Mouse (Mus musculus) forebrain, embryonic 12.5 days (tissue): ENCODE results near the gene Mtmr2. TPM values are rescaled to one million over a fixed set of nuclear protein-coding genes. Genes with fewer than 3 reads are reported as not detected.
"Not testable (repeated sequence)": the region's sequence is repeated elsewhere in the genome, so short reads cannot be mapped to it uniquely, and the experiment has no call there.

Source experiments
- ATAC-seq: fragments of 200-750 bp; cut with Nextera tagmentation; 2 replicates; pipeline ENCODE4 v1.8.0; 2017; ENCODE audit warnings: moderate TSS enrichment; ENCODE audit not compliant: low FRiP score
- H3K27ac ChIP-seq: fragments of 300-500 bp; sonication (generic); 2 replicates; pipeline ENCODE4 v1.5.1; 2016; ENCODE audit warnings: mild to moderate bottlenecking
- H3K27me3 ChIP-seq: fragments of 300-500 bp; sonication (generic); 2 replicates; pipeline ENCODE4 v1.6.1; 2016; ENCODE audit warnings: mild to moderate bottlenecking
- H3K36me3 ChIP-seq: fragments of 300-500 bp; sonication (generic); replicated peaks from 2 replicates; pipeline ENCODE4 v1.6.1; 2016; ENCODE audit warnings: mild to moderate bottlenecking
- H3K4me1 ChIP-seq: fragments of 300-500 bp; sonication (generic); 2 replicates; pipeline ENCODE4 v1.6.1; 2016
- H3K4me2 ChIP-seq: fragments of 300-500 bp; sonication (generic); 2 replicates; pipeline ENCODE4 v1.6.1; 2016; ENCODE audit warnings: mild to moderate bottlenecking, moderate library complexity
- H3K4me3 ChIP-seq: fragments of 300-500 bp; sonication (generic); replicated peaks from 2 replicates; pipeline ENCODE4 v1.5.1; 2016; ENCODE audit warnings: mild to moderate bottlenecking
- H3K9ac ChIP-seq: fragments of 300-500 bp; sonication (generic); 2 replicates; pipeline ENCODE4 v1.6.1; 2016; ENCODE audit warnings: mild to moderate bottlenecking
- H3K9me3 ChIP-seq: fragments of 300-500 bp; sonication (generic); 2 replicates; pipeline ENCODE4 v1.6.1; 2016
- WGBS: fragments of 180-500 bp; shearing (Covaris S2); methylation state at CpG from one replicate; pipeline ENCODE4 v1.1.7; 2016; 5-methylcytosine and 5-hydroxymethylcytosine counted together
- polyA plus RNA-seq: library from polyadenylated mRNA; unstranded; fragments of >200 nt; fragmentation: Nextera tagmentation; extraction: Ambion mirVana; gene quantifications from 2 replicates; pipeline ENCODE4 v1.2.1, GENCODE M21; 2016

The Mtmr2 gene
- 70.0 and 72.3 TPM in 2 replicates for polyA plus RNA-seq

DNA sequence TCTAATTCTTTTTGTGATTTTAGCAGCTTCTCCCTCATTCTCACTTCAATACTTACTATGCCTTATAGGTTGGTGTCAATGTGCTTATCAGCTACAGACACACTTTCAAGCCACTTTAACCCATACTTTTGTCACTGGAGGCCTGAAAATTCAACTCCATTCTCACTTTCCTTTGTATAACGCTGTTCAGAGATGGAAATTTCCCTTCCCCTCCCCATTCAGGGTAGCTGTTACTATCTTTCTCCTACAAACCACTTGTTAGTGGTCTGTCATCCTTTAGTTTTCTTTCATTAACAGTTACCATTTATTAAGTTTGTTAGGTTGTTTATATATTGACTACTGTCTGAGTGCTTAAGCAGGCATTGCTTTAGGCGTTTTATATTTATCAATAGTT is at the start of gene Mtmr2:
Mtmr2 (plus strand) TSS at position 7 of the 394 bp plus-strand sequence.
- ATAC-seq = no peak
- H3K4me3 ChIP-seq = peak within 1 kb of the TSS; percentile 96

DNA sequence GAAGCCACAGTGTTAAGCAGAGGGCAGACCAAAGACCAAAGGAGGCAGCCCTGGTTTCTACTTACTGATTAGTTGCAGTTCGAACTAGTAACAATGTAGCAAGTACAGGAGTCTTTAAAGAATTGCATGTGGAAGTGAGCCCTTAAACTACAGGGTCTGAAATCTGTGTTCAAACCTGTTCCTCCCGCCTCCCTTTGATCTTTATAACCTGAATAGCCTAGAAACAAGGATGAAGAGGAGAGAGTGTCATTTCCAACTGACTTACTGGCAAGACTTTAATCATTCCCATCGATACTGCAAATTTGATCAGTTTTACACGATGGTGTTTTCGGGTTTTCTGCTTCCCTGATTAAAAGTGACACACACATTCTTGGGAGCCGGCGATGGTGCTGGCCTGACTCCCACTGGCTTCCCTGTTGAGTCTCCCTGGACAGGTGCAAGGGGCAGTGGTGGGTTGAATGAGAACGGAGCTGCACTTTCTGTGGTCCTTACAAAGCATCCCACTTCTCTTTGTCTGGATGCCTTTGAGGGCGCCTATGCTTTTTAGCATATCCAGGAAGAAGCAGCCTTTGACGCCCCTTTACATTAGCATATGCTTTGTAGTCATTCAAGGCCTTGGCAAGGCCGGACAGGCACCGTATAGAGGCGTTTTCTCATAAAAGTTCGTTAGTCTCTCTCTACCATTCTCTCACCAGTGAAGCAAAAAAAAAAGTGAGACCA is 49.0 kb upstream of the Mtmr2 start:
- ATAC-seq = peak; percentile 70; the same call in 1 of the 2 replicates
- 13% methylated on average over 14 of the region's 14 CpGs for WGBS
- Histone ChIP-seq H3K4me1 (peaks cover 26% of the 10 kb centered on the region), H3K9me3 (no peaks in the 10 kb centered on the region), H3K4me3 (no peak overlapping the region), H3K27ac (peak overlapping the region; percentile 78), H3K27me3 (no peaks in the 10 kb centered on the region), H3K4me2 (peak overlapping the region; percentile 34), H3K36me3 (peaks cover 19% of the 10 kb centered on the region), H3K9ac (no peak overlapping the region)

More for the DNA sequence above, at the start of gene Mtmr2:
- H3K27ac ChIP-seq = peak within 1 kb of the TSS; percentile 93
- peak within 1 kb of the TSS; percentile 63 for H3K4me2 ChIP-seq
- H3K4me1 ChIP-seq = peaks cover 13% of the 10 kb centered on the region
- peak within 1 kb of the TSS; percentile 96 for H3K9ac ChIP-seq
- no peaks in the 10 kb centered on the region for H3K36me3 ChIP-seq
- WGBS = 51% methylated on average over 2 of the region's 2 CpGs
- H3K9me3 ChIP-seq = no peaks in the 10 kb centered on the region
- no peaks in the 10 kb centered on the region for H3K27me3 ChIP-seq

DNA sequence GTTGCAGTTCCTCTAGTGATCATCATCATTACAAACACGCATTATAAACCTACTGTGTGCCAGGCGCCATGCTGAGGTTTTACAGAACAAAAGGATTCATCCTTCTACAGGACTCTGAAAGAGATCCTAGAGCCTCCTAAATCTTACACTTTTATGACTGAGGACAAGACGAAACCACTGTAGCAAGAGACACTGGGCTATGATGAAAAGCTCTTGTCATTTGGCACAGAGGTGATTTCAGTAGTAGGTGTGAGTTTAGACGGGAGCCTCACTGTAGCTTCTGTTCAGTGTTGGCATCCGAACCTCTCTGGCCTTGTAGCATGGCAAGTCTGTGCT is 48.5 kb upstream of the Mtmr2 start:
- peak; percentile 48; the same call in 1 of the 2 replicates for ATAC-seq
- no peak overlapping the region for H3K4me3 ChIP-seq
- H3K36me3 ChIP-seq = peaks cover 19% of the 10 kb centered on the region
- no peaks in the 10 kb centered on the region for H3K27me3 ChIP-seq
- no peak overlapping the region for H3K9ac ChIP-seq
- H3K4me2 ChIP-seq = no peak overlapping the region
- peaks cover 26% of the 10 kb centered on the region for H3K4me1 ChIP-seq
- H3K9me3 ChIP-seq = no peaks in the 10 kb centered on the region
- H3K27ac ChIP-seq = peak overlapping the region; percentile 78; the same call in 1 of the 2 replicates
- WGBS = 44% methylated on average over 5 of the region's 5 CpGs

DNA sequence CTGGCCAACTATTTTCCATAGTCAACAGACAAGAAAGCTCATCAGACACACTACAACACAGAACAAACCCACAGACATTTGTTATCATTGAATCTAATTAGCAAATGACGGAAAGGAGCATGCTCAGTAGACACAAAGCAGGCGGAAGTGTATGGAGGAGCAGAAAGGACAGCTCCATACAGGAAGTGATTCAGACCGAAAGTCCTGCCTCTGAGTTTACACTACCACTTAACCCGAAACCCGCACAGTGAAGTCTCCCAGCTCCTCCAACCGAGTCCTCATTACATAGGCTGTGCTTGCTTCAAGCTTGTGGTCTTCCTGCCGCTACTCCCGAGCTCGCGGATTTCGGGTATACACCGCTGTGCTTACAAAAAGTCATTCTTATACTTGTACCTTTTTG is 46.4 kb upstream of the Mtmr2 start:
- ATAC-seq = no peak
- Histone ChIP-seq H3K9me3 (no peaks in the 10 kb centered on the region), H3K4me2 (no peak overlapping the region), H3K36me3 (peaks cover 29% of the 10 kb centered on the region), H3K27me3 (no peaks in the 10 kb centered on the region), H3K9ac (no peak overlapping the region), H3K4me1 (peaks cover 26% of the 10 kb centered on the region), H3K27ac (no peak overlapping the region), H3K4me3 (no peak overlapping the region)
- WGBS = 92% methylated on average over 12 of the region's 12 CpGs

DNA sequence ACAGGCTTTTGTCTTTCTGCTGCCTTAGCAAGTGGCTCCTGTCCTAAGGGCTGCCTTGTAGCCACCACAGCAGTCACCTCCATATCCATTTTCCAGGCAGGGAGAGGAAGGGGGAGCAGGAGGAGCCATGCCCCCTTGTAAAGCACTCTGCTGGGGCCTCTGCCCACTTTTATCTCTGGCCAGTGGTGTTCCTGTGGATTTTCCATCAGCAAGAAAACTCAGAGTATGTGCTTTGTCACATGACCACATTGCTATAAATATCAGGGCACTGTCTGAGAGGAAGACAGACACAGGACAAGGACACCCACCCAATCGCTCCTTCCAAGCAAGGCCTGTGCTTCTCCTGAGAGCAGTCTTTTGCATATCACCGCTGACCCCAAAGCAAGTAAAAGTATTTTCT is 45.1 kb upstream of the Mtmr2 start:
- no peak overlapping the region for H3K4me3 ChIP-seq
- 93% methylated on average over 2 of the region's 2 CpGs for WGBS
- H3K4me1 ChIP-seq = peaks cover 16% of the 10 kb centered on the region
- H3K36me3 ChIP-seq = peaks cover 29% of the 10 kb centered on the region
- H3K4me2 ChIP-seq = no peak overlapping the region
- no peaks in the 10 kb centered on the region for H3K27me3 ChIP-seq
- no peaks in the 10 kb centered on the region for H3K9me3 ChIP-seq
- no peak overlapping the region for H3K27ac ChIP-seq
- no peak for ATAC-seq
- H3K9ac ChIP-seq = no peak overlapping the region

DNA sequence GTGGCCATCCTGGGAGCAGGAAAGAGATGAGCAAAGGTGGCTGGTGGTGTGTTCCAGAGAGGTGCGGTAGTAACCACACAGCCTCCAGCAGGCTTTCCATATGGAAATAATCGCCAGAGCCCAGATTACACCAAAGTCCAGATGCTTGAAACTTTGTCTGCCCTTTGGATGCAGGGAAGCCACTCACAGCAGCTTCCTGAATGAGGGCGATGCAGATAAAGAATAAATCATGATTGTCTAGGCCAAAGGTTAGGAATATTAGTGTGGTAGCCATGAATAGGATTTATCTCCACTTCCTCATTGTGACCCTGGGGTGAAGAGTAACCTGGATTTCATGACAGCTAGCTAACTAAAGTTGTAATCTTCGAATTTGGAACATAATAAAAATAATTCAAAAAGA is 43.3 kb upstream of the Mtmr2 start:
- no peak for ATAC-seq
- WGBS = 87% methylated on average over 4 of the region's 4 CpGs
- H3K9me3 ChIP-seq = no peaks in the 10 kb centered on the region
- no peaks in the 10 kb centered on the region for H3K27me3 ChIP-seq
- H3K27ac ChIP-seq = no peak overlapping the region
- no peak overlapping the region for H3K4me2 ChIP-seq
- H3K4me1 ChIP-seq = peaks cover under 1% of the 10 kb centered on the region
- no peak overlapping the region for H3K4me3 ChIP-seq
- no peak overlapping the region for H3K9ac ChIP-seq
- peaks cover 29% of the 10 kb centered on the region for H3K36me3 ChIP-seq

DNA sequence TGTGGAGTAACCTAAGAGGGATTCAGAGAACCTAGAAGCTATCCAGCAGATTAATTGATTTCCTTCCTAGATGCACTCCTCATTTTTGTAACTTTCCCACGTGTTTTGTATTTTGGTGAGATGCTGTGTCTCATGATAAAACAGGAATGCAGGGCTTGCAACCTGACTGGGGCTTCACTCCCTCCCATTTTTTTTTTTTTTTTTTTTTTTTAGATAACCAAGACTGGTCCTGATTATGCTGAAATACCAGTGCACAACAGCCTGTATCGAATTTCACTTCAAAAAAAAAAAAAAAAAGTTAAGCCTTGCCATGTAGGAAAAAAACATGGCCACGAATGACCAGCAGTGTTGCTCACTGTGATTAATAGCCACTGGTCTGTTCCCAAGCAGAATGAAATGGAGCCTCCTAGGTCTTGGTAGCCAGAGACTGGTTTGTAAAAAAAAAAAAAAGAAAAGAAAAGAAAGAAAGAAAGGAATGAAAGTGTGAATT is 41.1 kb upstream of the Mtmr2 start:
- no peak for ATAC-seq
- 40% methylated on average over 3 of the region's 3 CpGs for WGBS
- peaks cover 26% of the 10 kb centered on the region for H3K36me3 ChIP-seq
- no peak overlapping the region for H3K4me2 ChIP-seq
- H3K9ac ChIP-seq = no peak overlapping the region
- no peak overlapping the region for H3K27ac ChIP-seq
- H3K4me1 ChIP-seq = no peaks in the 10 kb centered on the region
- H3K9me3 ChIP-seq = no peaks in the 10 kb centered on the region
- no peak overlapping the region for H3K4me3 ChIP-seq
- no peaks in the 10 kb centered on the region for H3K27me3 ChIP-seq

DNA sequence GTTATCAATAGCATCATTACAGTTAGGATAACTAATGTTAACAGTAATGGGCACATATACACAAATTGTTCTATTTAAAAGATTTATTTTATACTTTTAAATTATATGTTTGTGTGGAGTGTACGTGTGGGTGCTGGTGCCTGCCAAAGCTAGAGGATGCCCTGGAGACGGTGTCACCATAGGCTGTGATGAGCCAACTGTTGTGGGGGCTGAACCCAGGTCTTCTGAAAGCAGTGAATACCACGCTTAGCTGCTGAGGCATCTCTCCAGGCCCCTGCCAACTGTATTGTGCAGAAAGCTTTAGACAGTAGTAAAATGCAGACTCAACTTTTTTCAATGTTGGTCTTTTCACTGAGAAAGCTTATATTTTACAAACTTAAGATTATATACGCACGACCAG is 38.8 kb upstream of the Mtmr2 start:
- H3K4me2 ChIP-seq = no peak overlapping the region
- 88% methylated on average over 5 of the region's 5 CpGs for WGBS

DNA sequence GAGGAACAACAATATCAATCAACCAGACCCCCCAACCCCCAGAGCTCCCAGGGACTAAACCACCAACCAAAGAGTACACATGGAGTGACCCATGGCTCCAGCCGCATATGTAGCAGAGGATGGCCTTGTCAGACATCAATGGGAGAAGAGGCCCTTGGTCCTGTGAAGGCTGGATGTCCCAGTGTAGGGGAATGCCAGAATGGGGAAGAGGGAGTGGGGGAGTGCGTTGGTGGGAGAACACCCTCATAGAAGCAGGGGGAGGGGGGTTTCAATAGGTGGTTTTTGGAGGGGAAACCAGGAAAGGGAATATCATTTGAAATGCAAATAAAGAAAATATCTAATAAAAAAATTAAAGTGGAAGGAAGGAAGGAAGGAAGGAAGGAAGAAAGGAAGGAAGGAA is 32.3 kb upstream of the Mtmr2 start:
- not testable (repeated sequence) for ATAC-seq, H3K36me3 ChIP-seq, H3K4me2 ChIP-seq, H3K9me3 ChIP-seq, H3K27ac ChIP-seq, H3K4me3 ChIP-seq, H3K27me3 ChIP-seq, H3K4me1 ChIP-seq, H3K9ac ChIP-seq
- 77% methylated on average over 2 of the region's 2 CpGs for WGBS

More for the DNA sequence above, 38.8 kb upstream of the Mtmr2 start:
- peaks cover 10% of the 10 kb centered on the region; the same call in 1 of the 2 replicates for H3K36me3 ChIP-seq
- no peaks in the 10 kb centered on the region for H3K4me1 ChIP-seq
- H3K9ac ChIP-seq = no peak overlapping the region
- H3K27ac ChIP-seq = no peak overlapping the region
- no peak for ATAC-seq
- H3K27me3 ChIP-seq = no peaks in the 10 kb centered on the region
- no peaks in the 10 kb centered on the region for H3K9me3 ChIP-seq
- H3K4me3 ChIP-seq = no peak overlapping the region

DNA sequence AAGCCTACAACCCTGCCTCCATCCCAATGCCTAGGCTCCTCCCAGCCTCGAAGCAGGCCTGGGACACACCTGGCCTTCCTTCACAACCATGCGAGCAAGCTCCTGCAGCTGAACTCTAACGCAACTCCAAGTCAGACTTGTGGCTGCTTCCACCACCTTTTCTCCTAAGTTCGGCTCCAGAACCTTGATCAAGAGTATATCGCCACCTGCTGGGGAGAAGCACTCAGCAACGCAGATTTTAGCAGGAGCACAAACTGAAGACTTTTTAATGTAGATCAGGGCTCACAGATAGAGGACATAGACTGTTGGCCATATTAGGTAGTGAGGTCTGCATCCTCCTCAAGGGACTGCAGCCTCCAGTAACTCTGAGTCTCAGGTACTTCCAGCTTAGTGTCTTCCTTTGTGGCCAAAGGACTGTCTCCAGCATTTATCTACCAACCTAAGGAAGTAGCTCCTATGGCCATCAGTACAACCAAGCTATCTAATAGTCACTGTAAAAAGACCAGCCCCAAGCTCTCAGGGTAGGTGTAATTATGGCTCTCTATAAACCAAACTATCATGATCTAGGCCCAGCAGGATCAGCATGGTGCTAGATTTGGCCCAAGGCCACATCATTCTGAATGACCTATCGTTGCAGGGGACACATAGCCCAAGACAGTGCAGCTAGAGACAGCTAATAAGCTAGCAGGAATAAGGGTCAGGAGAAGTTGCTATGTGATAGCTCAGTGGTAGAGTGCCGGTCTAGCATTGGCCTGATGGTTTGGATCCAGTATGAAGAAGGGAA is 31.7 kb upstream of the Mtmr2 start:
- ATAC-seq = peak; percentile 72
- Histone ChIP-seq H3K9me3 (no peaks in the 10 kb centered on the region), H3K27ac (no peak overlapping the region), H3K4me1 (no peaks in the 10 kb centered on the region), H3K4me2 (no peak overlapping the region), H3K4me3 (no peak overlapping the region), H3K27me3 (no peaks in the 10 kb centered on the region), H3K36me3 (no peaks in the 10 kb centered on the region), H3K9ac (no peak overlapping the region)
- 29% methylated on average over 8 of the region's 8 CpGs for WGBS

DNA sequence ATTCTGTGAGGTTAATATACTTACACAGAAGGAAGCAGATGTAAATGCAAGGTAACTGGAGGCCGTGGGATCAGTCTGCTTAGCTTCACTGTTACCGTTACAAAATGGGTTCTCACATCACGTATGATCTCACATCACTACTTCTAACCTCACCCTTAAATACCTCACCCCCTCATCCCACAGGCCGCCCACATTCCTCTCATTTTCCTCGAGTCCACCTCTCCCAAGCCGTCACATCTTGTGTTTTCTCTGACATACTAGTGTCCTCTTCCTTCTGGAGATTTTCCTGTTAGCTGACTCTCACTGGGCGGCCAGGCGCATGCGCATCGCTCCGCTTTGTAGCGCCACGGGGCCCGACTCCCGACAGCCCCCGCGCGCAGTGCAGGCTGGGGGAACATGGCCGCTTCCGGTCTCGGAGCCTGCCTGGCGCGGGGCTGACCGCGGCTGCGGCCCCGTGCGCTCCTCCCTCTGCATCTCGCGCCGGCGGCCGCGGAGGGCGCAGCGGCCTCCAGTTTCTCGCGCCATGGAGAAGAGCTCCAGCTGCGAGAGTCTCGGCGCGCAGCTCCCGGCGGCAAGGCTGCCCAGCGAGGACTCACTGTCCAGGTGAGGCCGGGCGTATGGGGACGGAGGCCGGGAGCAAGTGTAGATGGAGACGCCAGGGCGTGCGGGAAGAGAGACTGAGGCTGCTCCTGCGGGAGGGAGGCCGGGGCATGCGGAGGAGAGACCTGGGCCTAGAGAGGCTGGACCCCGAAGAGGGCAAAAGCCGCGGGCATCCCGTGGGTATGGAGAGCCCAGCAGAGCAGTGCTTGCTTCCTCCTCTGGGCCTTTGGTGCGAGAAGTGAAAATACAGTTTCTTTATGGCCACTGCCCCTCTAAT is 826 bp downstream of the Mtmr2 start:
- Histone ChIP-seq H3K4me1 (peaks cover 13% of the 10 kb centered on the region), H3K9me3 (0 out of 2 replicates have a peak, but pooled peaks cover 5% of the 10 kb centered on the region), H3K4me3 (peak overlapping the region; percentile 96), H3K27ac (peak overlapping the region; percentile 93), H3K27me3 (no peaks in the 10 kb centered on the region), H3K4me2 (peak overlapping the region; percentile 63), H3K36me3 (no peaks in the 10 kb centered on the region), H3K9ac (peak overlapping the region; percentile 96)
- peak; percentile 99 for ATAC-seq
- 2% methylated on average over 58 of the region's 60 CpGs for WGBS

DNA sequence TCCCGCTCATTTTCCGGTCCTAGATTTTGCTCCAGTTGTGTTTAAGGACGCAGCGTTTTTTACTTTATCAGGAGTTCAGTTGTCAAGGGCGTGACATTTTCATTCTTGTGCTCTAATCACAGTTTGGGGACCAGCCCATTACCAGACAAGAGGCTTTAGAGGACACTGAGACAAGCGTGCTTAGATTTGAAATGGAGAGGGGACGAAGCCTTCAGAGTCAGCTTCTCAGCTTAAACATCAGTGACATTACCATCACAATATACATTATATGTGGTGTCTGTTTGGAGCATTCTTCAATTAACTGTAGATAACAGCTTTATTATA is 1.4 kb downstream of the Mtmr2 start:
- 5% methylated on average over 7 of the region's 7 CpGs for WGBS
- no peaks in the 10 kb centered on the region for H3K36me3 ChIP-seq
- no peaks in the 10 kb centered on the region for H3K27me3 ChIP-seq
- peaks cover 13% of the 10 kb centered on the region for H3K4me1 ChIP-seq
- H3K4me2 ChIP-seq = peak overlapping the region; percentile 63
- 0 out of 2 replicates have a peak, but pooled peaks cover 5% of the 10 kb centered on the region for H3K9me3 ChIP-seq
- H3K27ac ChIP-seq = peak overlapping the region; percentile 93
- ATAC-seq = no peak
- peak overlapping the region; percentile 96 for H3K4me3 ChIP-seq
- peak overlapping the region; percentile 96 for H3K9ac ChIP-seq
